Mouse (Mus musculus) limb, embryonic 11.5 days (tissue): ENCODE measurements at regions not wholly inside any gene's neighbourhood (a gene's known extent, or its start where the extent isn't known, plus 50 kb on each side); places are given as distances from the start of the nearest gene placed in this dataset.
A peak's percentile ranks its signal among the peaks of the same experiment; 100 is the strongest.

Source experiments
- ATAC-seq: fragments of 200-750 bp; cut with Nextera tagmentation; 2 replicates; pipeline ENCODE4 v1.8.0; 2017; ENCODE audit warnings: low read depth; ENCODE audit not compliant: insufficient number of reproducible peaks, low FRiP score, low TSS enrichment
- DNase-seq: peaks from one replicate; pipeline ENCODE4 v3.0.0-alpha.2; 2015; ENCODE audit warnings: low spot score
- H3K27ac ChIP-seq: fragments of 300-500 bp; sonication (generic); replicated peaks from 2 replicates; pipeline ENCODE4 v1.5.1; 2014; ENCODE audit warnings: low read depth, mild to moderate bottlenecking, low read length
- H3K27me3 ChIP-seq: fragments of 300-500 bp; sonication (generic); 2 replicates; pipeline ENCODE4 v1.6.1; 2014; ENCODE audit warnings: mild to moderate bottlenecking, low read length, mixed read lengths; ENCODE audit not compliant: control insufficient read depth, insufficient read depth
- H3K36me3 ChIP-seq: fragments of 300-500 bp; sonication (generic); 2 replicates; pipeline ENCODE4 v1.6.1; 2014; ENCODE audit warnings: mild to moderate bottlenecking, low read length, moderate library complexity, mixed read lengths; ENCODE audit not compliant: control insufficient read depth, insufficient read depth
- H3K4me1 ChIP-seq: fragments of 300-500 bp; sonication (generic); 2 replicates; pipeline ENCODE4 v1.6.1; 2014; ENCODE audit warnings: low read length, mixed read lengths; ENCODE audit not compliant: control insufficient read depth, insufficient read depth
- H3K4me2 ChIP-seq: fragments of 300-500 bp; sonication (generic); 2 replicates; pipeline ENCODE4 v1.6.1; 2014; ENCODE audit warnings: low read depth, mild to moderate bottlenecking, moderate library complexity; ENCODE audit not compliant: severe bottlenecking
- H3K4me3 ChIP-seq: fragments of 300-500 bp; sonication (generic); 2 replicates; pipeline ENCODE4 v1.5.1; 2014; ENCODE audit warnings: low read depth, low read length
- H3K9ac ChIP-seq: fragments of 300-500 bp; sonication (generic); 2 replicates; pipeline ENCODE4 v1.6.1; 2014; ENCODE audit warnings: mild to moderate bottlenecking, low read length
- H3K9me3 ChIP-seq: fragments of 300-500 bp; sonication (generic); 2 replicates; pipeline ENCODE4 v1.6.1; 2016; ENCODE audit warnings: low read length; ENCODE audit not compliant: control insufficient read depth
- WGBS: fragments of 180-500 bp; shearing (Covaris S2); extraction: QIAGEN DNeasy Blood & Tissue Kit; methylation state at CpG from one replicate; pipeline ENCODE4 v1.1.7; 2014; 5-methylcytosine and 5-hydroxymethylcytosine counted together

GRCm38 (mm10) chr7:125141864-125142263 lies 302.6 kb upstream of the Kdm8 start:
- H3K9me3 ChIP-seq: no peaks in the 10 kb centered on the region
- H3K27me3 ChIP-seq: no peaks in the 10 kb centered on the region
- H3K27ac ChIP-seq: no peak overlapping the region
- no peak overlapping the region for H3K4me3 ChIP-seq
- no peaks in the 10 kb centered on the region for H3K36me3 ChIP-seq
- no peak for ATAC-seq
- H3K9ac ChIP-seq: no peak overlapping the region
- no peak for DNase-seq
- H3K4me1 ChIP-seq: no peaks in the 10 kb centered on the region
- 87% methylated on average over 1 of the region's 1 CpGs for WGBS
- H3K4me2 ChIP-seq: no peak overlapping the region

GRCm38 (mm10) chr7:125146025-125146424 lies 298.5 kb upstream of the Kdm8 start:
- no peak for ATAC-seq
- WGBS: 49% methylated on average over 9 of the region's 9 CpGs
- Histone ChIP-seq H3K9me3 (no peaks in the 10 kb centered on the region), H3K4me1 (no peaks in the 10 kb centered on the region), H3K9ac (no peak overlapping the region), H3K36me3 (no peaks in the 10 kb centered on the region), H3K4me2 (no peak overlapping the region), H3K27ac (no peak overlapping the region), H3K27me3 (no peaks in the 10 kb centered on the region), H3K4me3 (no peak overlapping the region)
- DNase-seq: no peak

- no peak overlapping the region for H3K27ac ChIP-seq
- H3K4me2 ChIP-seq: no peak overlapping the region
- H3K4me3 ChIP-seq: no peak overlapping the region
- H3K9ac ChIP-seq: no peak overlapping the region
- H3K9me3 ChIP-seq: no peaks in the 10 kb centered on the region
- H3K36me3 ChIP-seq: no peaks in the 10 kb centered on the region
- DNase-seq: no peak
- ATAC-seq: no peak
- 90% methylated on average over 2 of the region's 2 CpGs for WGBS
- H3K27me3 ChIP-seq: no peaks in the 10 kb centered on the region
- no peaks in the 10 kb centered on the region for H3K4me1 ChIP-seq
Measured at GRCm38 (mm10) chr7:125149151-125149550, 295.3 kb upstream of the Kdm8 start.

GRCm38 (mm10) chr7:125149740-125150139 lies 294.7 kb upstream of the Kdm8 start:
- Histone ChIP-seq H3K9me3 (no peaks in the 10 kb centered on the region), H3K27ac (no peak overlapping the region), H3K27me3 (no peaks in the 10 kb centered on the region), H3K4me2 (no peak overlapping the region), H3K36me3 (no peaks in the 10 kb centered on the region), H3K4me3 (no peak overlapping the region), H3K9ac (no peak overlapping the region), H3K4me1 (no peaks in the 10 kb centered on the region)
- WGBS: 58% methylated on average over 1 of the region's 1 CpGs
- ATAC-seq (no peak), DNase-seq (no peak)

GRCm38 (mm10) chr7:125152281-125152680 lies 292.2 kb upstream of the Kdm8 start:
- Histone ChIP-seq H3K4me3 (no peak overlapping the region), H3K27ac (no peak overlapping the region), H3K4me2 (no peak overlapping the region), H3K27me3 (no peaks in the 10 kb centered on the region), H3K9me3 (no peaks in the 10 kb centered on the region), H3K9ac (no peak overlapping the region), H3K36me3 (no peaks in the 10 kb centered on the region), H3K4me1 (peaks cover 6% of the 10 kb centered on the region; the same call in 1 of the 2 replicates)
- DNase-seq: no peak
- WGBS: 83% methylated on average over 5 of the region's 5 CpGs
- no peak for ATAC-seq

GRCm38 (mm10) chr7:125155291-125155690 lies 289.2 kb upstream of the Kdm8 start:
- no peak overlapping the region for H3K27ac ChIP-seq
- peak; percentile 26 for DNase-seq
- H3K4me2 ChIP-seq: no peak overlapping the region
- H3K9ac ChIP-seq: no peak overlapping the region
- 18% methylated on average over 2 of the region's 2 CpGs for WGBS
- H3K4me3 ChIP-seq: no peak overlapping the region
- no peak for ATAC-seq
- H3K9me3 ChIP-seq: no peaks in the 10 kb centered on the region
- no peaks in the 10 kb centered on the region for H3K36me3 ChIP-seq
- H3K4me1 ChIP-seq: peaks cover 6% of the 10 kb centered on the region; the same call in 1 of the 2 replicates
- no peaks in the 10 kb centered on the region for H3K27me3 ChIP-seq

- H3K27me3 ChIP-seq: no peaks in the 10 kb centered on the region
- H3K36me3 ChIP-seq: no peaks in the 10 kb centered on the region
- no peaks in the 10 kb centered on the region for H3K4me1 ChIP-seq
- H3K9ac ChIP-seq: no peak overlapping the region
- H3K4me2 ChIP-seq: no peak overlapping the region
- ATAC-seq (no peak), DNase-seq (no peak)
- no peak overlapping the region for H3K27ac ChIP-seq
- WGBS: 79% methylated on average over 19 of the region's 19 CpGs
- no peaks in the 10 kb centered on the region for H3K9me3 ChIP-seq
- H3K4me3 ChIP-seq: no peak overlapping the region
Measured at GRCm38 (mm10) chr7:125166881-125167351, 277.6 kb upstream of the Kdm8 start.

GRCm38 (mm10) chr7:125167666-125168065 lies 276.8 kb upstream of the Kdm8 start:
- Histone ChIP-seq H3K9ac (no peak overlapping the region), H3K4me3 (no peak overlapping the region), H3K9me3 (no peaks in the 10 kb centered on the region), H3K27ac (no peak overlapping the region), H3K36me3 (no peaks in the 10 kb centered on the region), H3K4me1 (no peaks in the 10 kb centered on the region), H3K27me3 (no peaks in the 10 kb centered on the region), H3K4me2 (no peak overlapping the region)
- WGBS: 85% methylated on average over 4 of the region's 4 CpGs
- no peak for ATAC-seq
- DNase-seq: no peak

GRCm38 (mm10) chr7:125181548-125181947 lies 262.9 kb upstream of the Kdm8 start:
- no peaks in the 10 kb centered on the region for H3K36me3 ChIP-seq
- no peak overlapping the region for H3K27ac ChIP-seq
- no peaks in the 10 kb centered on the region for H3K4me1 ChIP-seq
- DNase-seq (no peak), ATAC-seq (no peak)
- H3K27me3 ChIP-seq: no peaks in the 10 kb centered on the region
- no peaks in the 10 kb centered on the region for H3K9me3 ChIP-seq
- 90% methylated on average over 3 of the region's 3 CpGs for WGBS
- H3K4me2 ChIP-seq: no peak overlapping the region
- no peak overlapping the region for H3K4me3 ChIP-seq
- H3K9ac ChIP-seq: no peak overlapping the region
